Mouse (Mus musculus) midbrain, embryonic 16.5 days (tissue): ENCODE data around the gene Megf11. TPM values are rescaled to one million over a fixed set of nuclear protein-coding genes. Genes with fewer than 3 reads are reported as not detected.

Experiments
- ATAC-seq: fragments of 200-750 bp; cut with Nextera tagmentation; 2 replicates; pipeline ENCODE4 v1.8.0; 2017; ENCODE audit warnings: moderate TSS enrichment
- H3K27ac ChIP-seq: fragments of 300-500 bp; sonication (generic); 2 replicates; pipeline ENCODE4 v1.5.1; 2014; ENCODE audit warnings: mild to moderate bottlenecking, low read length, mixed read lengths
- H3K27me3 ChIP-seq: fragments of 300-500 bp; sonication (generic); 2 replicates; pipeline ENCODE4 v1.6.1; 2014; ENCODE audit warnings: low read depth, low read length, mixed read lengths; ENCODE audit not compliant: control insufficient read depth, insufficient read depth
- H3K36me3 ChIP-seq: fragments of 300-500 bp; sonication (generic); 2 replicates; pipeline ENCODE4 v1.6.1; 2014; ENCODE audit warnings: mild to moderate bottlenecking, low read length, moderate library complexity, mixed read lengths; ENCODE audit not compliant: control insufficient read depth, insufficient read depth
- H3K4me1 ChIP-seq: fragments of 300-500 bp; sonication (generic); 2 replicates; pipeline ENCODE4 v1.6.1; 2014; ENCODE audit warnings: mild to moderate bottlenecking, low read length, mixed read lengths; ENCODE audit not compliant: control insufficient read depth, insufficient read depth
- H3K4me2 ChIP-seq: fragments of 300-500 bp; sonication (generic); 2 replicates; pipeline ENCODE4 v1.6.1; 2014; ENCODE audit warnings: mild to moderate bottlenecking, low read length, mixed read lengths
- H3K4me3 ChIP-seq: fragments of 300-500 bp; sonication (generic); 2 replicates; pipeline ENCODE4 v1.5.1; 2014; ENCODE audit warnings: low read depth, mild to moderate bottlenecking, low read length, moderate library complexity, mixed read lengths
- H3K9ac ChIP-seq: fragments of 300-500 bp; sonication (generic); 2 replicates; pipeline ENCODE4 v1.6.1; 2014; ENCODE audit warnings: low read depth, low read length, mixed read lengths
- H3K9me3 ChIP-seq: fragments of 300-500 bp; sonication (generic); replicated peaks from 2 replicates; pipeline ENCODE4 v1.6.1; 2014; ENCODE audit warnings: mild to moderate bottlenecking, low read length, mixed read lengths; ENCODE audit not compliant: control insufficient read depth, poor library complexity, severe bottlenecking
- WGBS: fragments of 180-500 bp; shearing (Covaris S2); extraction: QIAGEN DNeasy Blood & Tissue Kit; methylation state at CpG from one replicate; pipeline ENCODE4 v1.1.7; 2014; 5-methylcytosine and 5-hydroxymethylcytosine counted together
- polyA plus RNA-seq: library from polyadenylated mRNA; unstranded; fragments of >200 nt; fragmentation: Nextera tagmentation; extraction: Ambion mirVana; gene quantifications from 2 replicates; pipeline ENCODE4 v1.2.1, GENCODE M21; 2015

Megf11 gene
- polyA plus RNA-seq, 1 experiment from 2014 or later, result 20.5 TPM

- under 1% methylated on average over 45 of the region's 45 CpGs for WGBS
- H3K4me2 ChIP-seq, result peak overlapping the region; percentile 99
- H3K9me3 ChIP-seq, result no peaks in the 10 kb centered on the region
- no peak for ATAC-seq
- H3K27ac ChIP-seq, result no peak overlapping the region
- peaks cover 8% of the 10 kb centered on the region; the same call in 1 of the 2 replicates for H3K4me1 ChIP-seq
- H3K4me3 ChIP-seq, result peak overlapping the region; percentile 74
- H3K36me3 ChIP-seq, result no peaks in the 10 kb centered on the region
- peak overlapping the region; percentile 75 for H3K9ac ChIP-seq
- peaks cover 17% of the 10 kb centered on the region for H3K27me3 ChIP-seq
Measured at GRCm38 (mm10) chr9:64386466-64387211, 1.2 kb downstream of the Megf11 start.

GRCm38 (mm10) chr9:64389576-64390292, 4.3 kb downstream of the Megf11 start:
- WGBS, result 73% methylated on average over 7 of the region's 7 CpGs
- Histone ChIP-seq H3K4me2 (no peak overlapping the region), H3K9ac (no peak overlapping the region), H3K27ac (no peak overlapping the region), H3K4me1 (peaks cover 8% of the 10 kb centered on the region; the same call in 1 of the 2 replicates), H3K36me3 (no peaks in the 10 kb centered on the region), H3K9me3 (no peaks in the 10 kb centered on the region), H3K27me3 (peaks cover 6% of the 10 kb centered on the region; the same call in 1 of the 2 replicates), H3K4me3 (no peak overlapping the region)
- no peak for ATAC-seq

GRCm38 (mm10) chr9:64393914-64394596, 8.6 kb downstream of the Megf11 start:
- Histone ChIP-seq H3K4me2 (no peak overlapping the region), H3K9me3 (no peaks in the 10 kb centered on the region), H3K27ac (no peak overlapping the region), H3K4me3 (no peak overlapping the region), H3K27me3 (no peaks in the 10 kb centered on the region), H3K4me1 (peaks cover 6% of the 10 kb centered on the region), H3K36me3 (no peaks in the 10 kb centered on the region), H3K9ac (no peak overlapping the region)
- 38% methylated on average over 5 of the region's 5 CpGs for WGBS
- no peak for ATAC-seq

- H3K27me3 ChIP-seq, result no peaks in the 10 kb centered on the region
- no peak overlapping the region for H3K4me2 ChIP-seq
- no peak overlapping the region for H3K27ac ChIP-seq
- ATAC-seq, result no peak
- H3K4me1 ChIP-seq, result peaks cover 9% of the 10 kb centered on the region
- WGBS, result 48% methylated on average over 7 of the region's 7 CpGs
- no peak overlapping the region for H3K4me3 ChIP-seq
- no peaks in the 10 kb centered on the region for H3K9me3 ChIP-seq
- H3K9ac ChIP-seq, result no peak overlapping the region
- H3K36me3 ChIP-seq, result no peaks in the 10 kb centered on the region
Measured at GRCm38 (mm10) chr9:64395238-64395920, 10.0 kb downstream of the Megf11 start.

GRCm38 (mm10) chr9:64397108-64397507, 11.7 kb downstream of the Megf11 start:
- 0% methylated on average over 1 of the region's 1 CpGs for WGBS
- no peak overlapping the region for H3K4me2 ChIP-seq
- no peak overlapping the region for H3K4me3 ChIP-seq
- H3K36me3 ChIP-seq, result no peaks in the 10 kb centered on the region
- H3K9ac ChIP-seq, result no peak overlapping the region
- ATAC-seq, result no peak
- H3K4me1 ChIP-seq, result peaks cover 11% of the 10 kb centered on the region
- no peak overlapping the region for H3K27ac ChIP-seq
- no peaks in the 10 kb centered on the region for H3K27me3 ChIP-seq
- H3K9me3 ChIP-seq, result no peaks in the 10 kb centered on the region

- Histone ChIP-seq H3K9me3 (no peaks in the 10 kb centered on the region), H3K9ac (no peak overlapping the region), H3K27me3 (no peaks in the 10 kb centered on the region), H3K4me1 (peaks cover 11% of the 10 kb centered on the region), H3K4me2 (no peak overlapping the region), H3K27ac (no peak overlapping the region), H3K36me3 (no peaks in the 10 kb centered on the region), H3K4me3 (no peak overlapping the region)
- WGBS, result 59% methylated on average over 8 of the region's 8 CpGs
- no peak for ATAC-seq
Measured at GRCm38 (mm10) chr9:64399121-64399520, 13.7 kb downstream of the Megf11 start.

- Histone ChIP-seq H3K27ac (no peak overlapping the region), H3K4me2 (no peak overlapping the region), H3K9me3 (no peaks in the 10 kb centered on the region), H3K9ac (no peak overlapping the region), H3K36me3 (no peaks in the 10 kb centered on the region), H3K27me3 (no peaks in the 10 kb centered on the region), H3K4me3 (no peak overlapping the region), H3K4me1 (peaks cover 6% of the 10 kb centered on the region; the same call in 1 of the 2 replicates)
- WGBS, result 55% methylated on average over 8 of the region's 8 CpGs
- no peak for ATAC-seq
Measured at GRCm38 (mm10) chr9:64402141-64402540, 16.7 kb downstream of the Megf11 start.

GRCm38 (mm10) chr9:64406841-64407240, 21.4 kb downstream of the Megf11 start:
- Histone ChIP-seq H3K4me2 (no peak overlapping the region), H3K9me3 (no peaks in the 10 kb centered on the region), H3K9ac (no peak overlapping the region), H3K36me3 (no peaks in the 10 kb centered on the region), H3K27me3 (no peaks in the 10 kb centered on the region), H3K4me3 (no peak overlapping the region), H3K4me1 (peaks cover 4% of the 10 kb centered on the region; the same call in 1 of the 2 replicates), H3K27ac (no peak overlapping the region)
- WGBS, result 84% methylated on average over 2 of the region's 2 CpGs
- no peak for ATAC-seq
